Mouse (Mus musculus) embryonic facial prominence, embryonic 12.5 days (tissue): ENCODE data around the gene Fam89b. TPM values are rescaled to one million over a fixed set of nuclear protein-coding genes. Genes with fewer than 3 reads are reported as not detected.
A peak's percentile ranks its signal among the peaks of the same experiment; 100 is the strongest.

Experiments used
- ATAC-seq: fragments of 200-750 bp; cut with Nextera tagmentation; 2 replicates; pipeline ENCODE4 v1.8.0; 2017; ENCODE audit not compliant: insufficient number of reproducible peaks, insufficient read depth, low FRiP score, low TSS enrichment
- H3K27ac ChIP-seq: fragments of 300-500 bp; sonication (generic); 2 replicates; pipeline ENCODE4 v1.5.1; 2016; ENCODE audit warnings: mild to moderate bottlenecking
- H3K27me3 ChIP-seq: fragments of 300-500 bp; sonication (generic); 2 replicates; pipeline ENCODE4 v1.6.1; 2016; ENCODE audit warnings: mild to moderate bottlenecking, moderate library complexity
- H3K36me3 ChIP-seq: fragments of 300-500 bp; sonication (generic); 2 replicates; pipeline ENCODE4 v1.6.1; 2016; ENCODE audit warnings: mild to moderate bottlenecking
- H3K4me1 ChIP-seq: fragments of 300-500 bp; sonication (generic); 2 replicates; pipeline ENCODE4 v1.6.1; 2016
- H3K4me2 ChIP-seq: fragments of 300-500 bp; sonication (generic); replicated peaks from 2 replicates; pipeline ENCODE4 v1.6.1; 2016; ENCODE audit warnings: mild to moderate bottlenecking, moderate library complexity
- H3K4me3 ChIP-seq: fragments of 300-500 bp; sonication (generic); 2 replicates; pipeline ENCODE4 v1.5.1; 2016; ENCODE audit warnings: mild to moderate bottlenecking
- H3K9ac ChIP-seq: fragments of 300-500 bp; sonication (generic); 2 replicates; pipeline ENCODE4 v1.6.1; 2016; ENCODE audit warnings: mild to moderate bottlenecking, moderate library complexity
- H3K9me3 ChIP-seq: fragments of 300-500 bp; sonication (generic); 2 replicates; pipeline ENCODE4 v1.6.1; 2016; ENCODE audit warnings: mild to moderate bottlenecking, moderate library complexity
- WGBS: fragments of 180-500 bp; shearing (Covaris S2); methylation state at CpG from one replicate; pipeline ENCODE4 v1.1.7; 2016; 5-methylcytosine and 5-hydroxymethylcytosine counted together
- polyA plus RNA-seq: library from polyadenylated mRNA; unstranded; fragments of >200 nt; fragmentation: Nextera tagmentation; extraction: Ambion mirVana; gene quantifications from 2 replicates; pipeline ENCODE4 v1.2.1, GENCODE M21; 2016

Gene Fam89b
- polyA plus RNA-seq, 1 experiment from 2014 or later, result 143 TPM

GRCm38 (mm10) chr19:5722848-5723425 is 6.5 kb downstream of the Fam89b start:
- H3K9me3 ChIP-seq, result no peaks in the 10 kb centered on the region
- ATAC-seq, result no peak
- WGBS, result 85% methylated on average over 7 of the region's 7 CpGs
- no peak overlapping the region for H3K4me3 ChIP-seq
- H3K36me3 ChIP-seq, result peaks cover 63% of the 10 kb centered on the region
- peaks cover 28% of the 10 kb centered on the region for H3K4me1 ChIP-seq
- no peak overlapping the region for H3K9ac ChIP-seq
- H3K27me3 ChIP-seq, result no peaks in the 10 kb centered on the region
- no peak overlapping the region for H3K4me2 ChIP-seq
- H3K27ac ChIP-seq, result no peak overlapping the region

- Histone ChIP-seq H3K4me1 (peaks cover 19% of the 10 kb centered on the region), H3K9me3 (no peaks in the 10 kb centered on the region), H3K4me2 (no peak overlapping the region), H3K9ac (no peak overlapping the region), H3K4me3 (no peak overlapping the region), H3K27ac (no peak overlapping the region), H3K27me3 (no peaks in the 10 kb centered on the region), H3K36me3 (peaks cover 63% of the 10 kb centered on the region)
- no peak for ATAC-seq
- WGBS, result 84% methylated on average over 6 of the region's 6 CpGs
Measured at GRCm38 (mm10) chr19:5721233-5721632, 8.2 kb downstream of the Fam89b start.

DNA sequence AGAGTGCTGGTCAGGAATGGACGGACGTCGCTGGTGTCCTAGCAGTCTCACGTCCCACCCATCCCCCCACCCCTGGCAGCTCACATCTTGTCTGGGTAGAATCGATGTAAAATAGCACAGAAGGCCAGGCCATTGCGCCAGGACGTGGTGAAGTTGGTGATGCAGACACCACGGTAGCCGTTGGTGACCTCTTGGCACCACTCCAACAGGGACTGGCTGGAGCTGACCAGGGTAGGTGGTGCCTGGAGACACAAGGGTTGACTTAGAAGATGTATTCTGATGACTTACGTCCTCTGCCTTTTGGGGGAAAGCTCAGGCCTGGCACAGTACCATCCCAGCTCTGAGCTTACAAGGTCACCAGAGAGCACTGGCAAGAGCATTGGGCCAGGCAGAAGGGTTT is 12.5 kb downstream of the Fam89b start:
- Histone ChIP-seq H3K4me1 (peaks cover 19% of the 10 kb centered on the region), H3K27ac (no peak overlapping the region), H3K27me3 (no peaks in the 10 kb centered on the region), H3K4me2 (no peak overlapping the region), H3K9ac (no peak overlapping the region), H3K9me3 (no peaks in the 10 kb centered on the region), H3K4me3 (no peak overlapping the region), H3K36me3 (peaks cover 55% of the 10 kb centered on the region)
- 66% methylated on average over 10 of the region's 10 CpGs for WGBS
- no peak for ATAC-seq

GRCm38 (mm10) chr19:5715793-5716688 is 13.4 kb downstream of the Fam89b start:
- no peak overlapping the region for H3K9ac ChIP-seq
- no peak overlapping the region for H3K27ac ChIP-seq
- peaks cover 46% of the 10 kb centered on the region for H3K36me3 ChIP-seq
- H3K4me2 ChIP-seq, result peak overlapping the region; percentile 36
- ATAC-seq, result no peak
- no peaks in the 10 kb centered on the region for H3K27me3 ChIP-seq
- H3K9me3 ChIP-seq, result no peaks in the 10 kb centered on the region
- 23% methylated on average over 43 of the region's 43 CpGs for whole genome bisulfite sequencing
- no peak overlapping the region for H3K4me3 ChIP-seq
- peaks cover 19% of the 10 kb centered on the region for H3K4me1 ChIP-seq

- Histone ChIP-seq H3K36me3 (peaks cover 44% of the 10 kb centered on the region), H3K9ac (peak overlapping the region; percentile 4; the same call in 1 of the 2 replicates), H3K4me1 (peaks cover 19% of the 10 kb centered on the region), H3K27ac (peak overlapping the region; percentile 51), H3K27me3 (no peaks in the 10 kb centered on the region), H3K4me2 (no peak overlapping the region), H3K9me3 (no peaks in the 10 kb centered on the region), H3K4me3 (no peak overlapping the region)
- ATAC-seq, result no peak
- 11% methylated on average over 2 of the region's 2 CpGs for WGBS
Measured at GRCm38 (mm10) chr19:5713730-5714129, 15.7 kb downstream of the Fam89b start.

DNA sequence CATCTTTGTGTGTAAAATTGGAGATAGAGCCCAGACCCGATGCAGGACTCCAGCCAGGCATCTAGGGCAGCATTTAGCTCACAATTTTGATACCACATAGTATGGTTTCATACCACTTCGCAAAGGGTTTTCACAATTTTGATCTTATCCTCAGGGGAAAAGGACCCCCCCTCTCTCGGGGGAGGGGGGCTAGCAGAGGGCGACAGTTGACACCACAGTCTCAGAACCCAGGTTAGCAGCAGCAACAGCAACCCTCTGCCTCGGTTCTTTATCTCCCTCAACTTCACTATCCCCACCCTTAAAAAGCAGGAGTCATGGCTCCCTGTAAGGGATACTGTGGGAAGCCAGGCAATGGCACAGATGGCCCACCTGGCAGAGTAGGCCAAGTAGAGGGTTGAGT is 16.2 kb downstream of the Fam89b start:
- no peaks in the 10 kb centered on the region for H3K9me3 ChIP-seq
- no peaks in the 10 kb centered on the region for H3K27me3 ChIP-seq
- H3K27ac ChIP-seq, result peak overlapping the region; percentile 51
- H3K36me3 ChIP-seq, result peaks cover 44% of the 10 kb centered on the region
- H3K4me3 ChIP-seq, result no peak overlapping the region
- no peak for ATAC-seq
- H3K4me2 ChIP-seq, result no peak overlapping the region
- H3K4me1 ChIP-seq, result peaks cover 19% of the 10 kb centered on the region
- no peak overlapping the region for H3K9ac ChIP-seq
- 61% methylated on average over 5 of the region's 5 CpGs for WGBS

- Histone ChIP-seq H3K4me1 (peaks cover 19% of the 10 kb centered on the region), H3K4me3 (no peak overlapping the region), H3K9me3 (no peaks in the 10 kb centered on the region), H3K4me2 (no peak overlapping the region), H3K27me3 (no peaks in the 10 kb centered on the region), H3K27ac (no peak overlapping the region), H3K36me3 (peaks cover 52% of the 10 kb centered on the region), H3K9ac (no peak overlapping the region)
- 88% methylated on average over 14 of the region's 14 CpGs for WGBS
- ATAC-seq, result no peak
Measured at GRCm38 (mm10) chr19:5711907-5712460, 17.5 kb downstream of the Fam89b start.

- Histone ChIP-seq H3K9me3 (no peaks in the 10 kb centered on the region), H3K36me3 (peaks cover 57% of the 10 kb centered on the region), H3K4me1 (peaks cover 14% of the 10 kb centered on the region), H3K4me3 (no peak overlapping the region), H3K27ac (no peak overlapping the region), H3K4me2 (no peak overlapping the region), H3K27me3 (no peaks in the 10 kb centered on the region), H3K9ac (no peak overlapping the region)
- ATAC-seq, result no peak
- 20% methylated on average over 3 of the region's 3 CpGs for WGBS
Measured at GRCm38 (mm10) chr19:5711218-5711617, 18.2 kb downstream of the Fam89b start.

DNA sequence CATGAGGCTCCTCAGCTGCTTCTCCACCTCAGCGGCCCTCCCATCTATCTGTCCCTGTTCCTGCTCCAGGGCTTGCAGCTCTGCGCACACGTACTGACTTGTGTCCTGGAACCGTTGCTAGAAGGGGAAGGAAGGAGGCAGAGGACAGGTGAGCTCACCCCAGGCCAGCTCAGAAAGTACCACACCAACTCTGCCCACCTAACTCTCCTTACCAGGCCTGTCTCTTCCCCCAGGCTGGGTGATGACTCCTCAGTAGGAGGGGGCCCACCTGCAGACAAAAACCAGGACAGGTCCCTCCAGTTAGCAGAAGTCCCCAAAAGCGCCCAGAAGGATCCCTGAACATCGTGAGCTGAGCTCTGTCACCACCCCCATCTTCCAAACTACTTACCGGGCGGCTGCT is 18.9 kb downstream of the Fam89b start:
- no peak overlapping the region for H3K9ac ChIP-seq
- H3K36me3 ChIP-seq, result peaks cover 51% of the 10 kb centered on the region
- no peaks in the 10 kb centered on the region for H3K9me3 ChIP-seq
- no peak for ATAC-seq
- no peaks in the 10 kb centered on the region for H3K27me3 ChIP-seq
- H3K4me2 ChIP-seq, result no peak overlapping the region
- 83% methylated on average over 8 of the region's 8 CpGs for WGBS
- H3K27ac ChIP-seq, result no peak overlapping the region
- H3K4me1 ChIP-seq, result peaks cover 11% of the 10 kb centered on the region
- H3K4me3 ChIP-seq, result no peak overlapping the region

DNA sequence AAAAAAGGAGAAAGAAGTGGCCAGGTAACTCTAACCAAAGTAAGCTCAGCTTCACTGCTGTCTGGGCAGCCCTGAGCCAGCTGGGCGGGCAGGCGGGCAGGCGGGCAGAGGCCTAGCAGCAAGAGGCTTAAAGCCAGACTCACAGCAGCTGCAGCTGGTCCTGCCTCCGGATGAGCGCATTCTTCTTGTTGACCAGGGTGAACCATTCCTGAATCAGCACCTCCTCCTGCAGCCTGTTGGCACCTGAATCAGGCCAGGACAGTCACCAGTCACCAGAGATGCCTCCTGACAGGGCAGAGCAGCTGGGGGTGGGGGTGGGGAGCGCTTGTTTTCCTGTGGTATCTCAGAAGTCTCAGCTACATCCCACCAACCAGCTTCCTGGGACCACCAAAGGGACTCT is 19.4 kb downstream of the Fam89b start:
- Histone ChIP-seq H3K4me1 (peaks cover 14% of the 10 kb centered on the region), H3K27ac (no peak overlapping the region), H3K36me3 (peaks cover 47% of the 10 kb centered on the region), H3K4me2 (no peak overlapping the region), H3K4me3 (no peak overlapping the region), H3K9me3 (no peaks in the 10 kb centered on the region), H3K27me3 (no peaks in the 10 kb centered on the region), H3K9ac (no peak overlapping the region)
- WGBS, result 88% methylated on average over 6 of the region's 6 CpGs
- ATAC-seq, result no peak

- peak; percentile 65; the same call in 1 of the 2 replicates for ATAC-seq
- Histone ChIP-seq H3K36me3 (peaks cover 64% of the 10 kb centered on the region), H3K4me1 (peaks cover 9% of the 10 kb centered on the region), H3K9me3 (no peaks in the 10 kb centered on the region), H3K9ac (peak overlapping the region; percentile 10; the same call in 1 of the 2 replicates), H3K27me3 (no peaks in the 10 kb centered on the region), H3K4me3 (no peak overlapping the region), H3K4me2 (no peak overlapping the region), H3K27ac (peak overlapping the region; percentile 50)
- 45% methylated on average over 10 of the region's 10 CpGs for WGBS
Measured at GRCm38 (mm10) chr19:5704801-5705571, 24.5 kb downstream of the Fam89b start.
